Mouse (Mus musculus): ENCODE results near the gene Dyrk1a. TPM values are rescaled to one million over a fixed set of nuclear protein-coding genes. Genes with fewer than 3 reads are reported as not detected.

Gene Dyrk1a
- polyA plus RNA-seq, 1 experiment from 2014 or later = 10.5 TPM

DNA sequence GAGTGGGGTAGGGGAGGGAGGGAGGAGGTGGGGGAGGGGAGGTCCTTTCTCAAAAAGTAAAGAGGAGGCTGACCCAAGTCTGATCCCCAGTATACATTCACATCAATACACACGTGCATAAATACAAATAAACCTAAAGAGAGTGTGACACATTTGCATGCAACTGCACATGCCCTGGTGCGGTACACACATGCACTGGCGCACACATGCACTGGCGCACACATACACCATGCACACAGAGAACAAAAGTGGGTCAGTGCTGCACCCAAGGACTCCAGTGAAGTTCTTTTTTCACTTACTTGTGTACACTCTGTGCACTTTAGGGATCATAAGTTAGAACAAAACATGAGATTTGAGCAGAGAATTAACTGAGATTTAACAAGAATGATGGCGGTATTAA is 31.3 kb downstream of the Dyrk1a start:
- Histone ChIP-seq H3K27ac (replicated peaks) (peak overlapping the region; percentile 42), H3K4me1 (replicated peaks) (peaks cover 59% of the 10 kb centered on the region)

DNA sequence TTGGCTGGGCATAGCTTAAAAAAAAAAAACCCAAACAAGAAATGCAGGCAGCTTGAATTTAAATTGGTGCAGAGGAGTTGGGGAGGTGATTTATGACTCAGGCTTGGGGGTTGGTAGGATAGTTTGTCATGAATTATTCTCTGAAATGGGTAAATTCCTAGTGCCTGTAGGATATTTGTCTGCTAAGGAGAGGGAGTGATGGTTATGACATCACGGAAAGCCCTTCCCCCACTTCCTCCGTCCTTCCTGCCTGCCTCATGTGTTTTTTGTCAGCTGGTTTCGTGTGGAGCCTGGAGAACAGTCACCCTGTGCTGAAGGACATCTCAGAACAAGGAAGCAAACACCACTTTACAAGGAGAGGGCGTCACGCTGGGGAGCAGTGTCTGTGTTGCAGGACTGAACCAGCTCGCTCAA is 31.7 kb downstream of the Dyrk1a start:
- H3K4me2 ChIP-seq = no peak overlapping the region

More for the DNA sequence above, 31.3 kb downstream of the Dyrk1a start:
- Histone ChIP-seq H3K4me3 (no peak overlapping the region), H3K9me3 (no peaks in the 10 kb centered on the region), H3K4me2 (no peak overlapping the region), H3K9ac (no peak overlapping the region), H3K27me3 (no peaks in the 10 kb centered on the region), H3K36me3 (no peaks in the 10 kb centered on the region)
- ATAC-seq (ENCODE audit: low FRiP score, low read depth) = 0 out of 2 replicates have a peak, but pooled peaks have one; percentile 1
- 75% methylated on average over 5 of the region's 5 CpGs for WGBS

DNA sequence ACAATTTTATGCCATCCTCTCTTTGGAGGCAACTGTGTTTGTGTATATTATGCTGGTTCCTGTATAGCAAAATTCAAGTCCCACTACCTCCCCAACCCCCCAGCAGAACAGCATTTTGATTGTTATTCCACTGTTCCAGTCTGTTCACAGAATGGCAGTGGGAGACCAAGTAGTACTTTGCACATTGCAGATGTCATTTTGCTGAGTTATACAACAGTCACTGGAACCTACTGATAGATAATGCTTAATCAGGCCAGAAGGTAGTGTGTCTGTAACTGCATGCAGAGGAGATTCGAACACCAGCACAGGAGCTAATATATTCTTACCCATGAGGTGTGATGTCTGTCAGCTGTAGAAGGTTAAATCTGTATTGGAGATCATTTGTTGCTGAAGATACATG is 32.4 kb downstream of the Dyrk1a start:
- Histone ChIP-seq H3K4me1 (replicated peaks) (peaks cover 59% of the 10 kb centered on the region), H3K4me3 (no peak overlapping the region), H3K4me2 (no peak overlapping the region), H3K9me3 (no peaks in the 10 kb centered on the region), H3K9ac (no peak overlapping the region), H3K36me3 (no peaks in the 10 kb centered on the region), H3K27me3 (no peaks in the 10 kb centered on the region), H3K27ac (replicated peaks) (no peak overlapping the region)
- WGBS = 85% methylated on average over 1 of the region's 1 CpGs
- no peak for ATAC-seq (ENCODE audit: low FRiP score, low read depth)

More for the DNA sequence above, 31.7 kb downstream of the Dyrk1a start:
- Histone ChIP-seq H3K4me1 (replicated peaks) (peaks cover 59% of the 10 kb centered on the region), H3K27me3 (no peaks in the 10 kb centered on the region), H3K36me3 (no peaks in the 10 kb centered on the region), H3K27ac (replicated peaks) (peak overlapping the region; percentile 42), H3K9me3 (no peaks in the 10 kb centered on the region), H3K9ac (no peak overlapping the region), H3K4me3 (no peak overlapping the region)
- 29% methylated on average over 6 of the region's 6 CpGs for WGBS
- no peak for ATAC-seq (ENCODE audit: low FRiP score, low read depth)

DNA sequence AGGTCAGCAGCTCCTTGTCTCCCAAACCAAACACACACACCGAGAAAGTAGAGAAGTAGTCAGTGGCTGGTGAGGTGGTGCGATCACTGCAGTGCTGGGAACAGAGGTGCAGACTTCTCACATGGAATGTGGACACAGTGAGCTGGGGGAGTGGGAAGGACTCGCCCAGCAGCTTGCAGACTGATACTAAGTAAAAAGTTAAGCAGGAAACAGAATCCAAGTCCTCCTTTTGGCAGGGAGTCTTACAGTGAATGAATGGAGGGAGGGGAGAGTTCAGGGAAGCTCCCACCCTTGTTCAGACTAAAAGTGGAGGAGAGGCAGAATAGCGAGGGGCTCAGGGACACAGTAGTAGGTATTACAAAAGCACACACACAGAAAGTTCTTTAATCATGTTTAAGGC is 32.9 kb downstream of the Dyrk1a start:
- Histone ChIP-seq H3K27ac (replicated peaks) (no peak overlapping the region), H3K9ac (no peak overlapping the region), H3K36me3 (no peaks in the 10 kb centered on the region), H3K4me1 (replicated peaks) (peaks cover 63% of the 10 kb centered on the region), H3K4me2 (no peak overlapping the region), H3K9me3 (no peaks in the 10 kb centered on the region), H3K4me3 (no peak overlapping the region), H3K27me3 (no peaks in the 10 kb centered on the region)
- WGBS = 63% methylated on average over 4 of the region's 4 CpGs
- no peak for ATAC-seq (ENCODE audit: low FRiP score, low read depth)

DNA sequence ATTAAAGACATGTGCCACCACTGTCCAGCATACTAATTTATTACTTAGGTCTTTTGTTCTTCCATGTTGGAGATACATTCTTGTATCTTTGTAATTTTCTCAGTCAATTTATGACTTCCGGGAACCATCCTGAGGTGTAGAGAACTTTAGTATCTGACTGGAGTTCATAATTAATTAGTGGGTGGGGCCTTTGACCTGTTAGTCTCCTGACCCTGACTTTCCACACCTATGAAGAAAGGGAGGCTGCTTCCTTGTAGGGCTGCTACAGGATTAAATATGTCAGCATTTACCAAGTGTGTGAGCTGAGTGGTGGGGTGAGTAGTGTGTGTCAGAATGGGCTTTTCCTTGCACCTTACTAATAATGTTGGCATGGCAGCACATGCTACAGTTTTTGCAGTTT is 36.4 kb downstream of the Dyrk1a start:
- H3K27ac ChIP-seq (replicated peaks) = no peak overlapping the region
- WGBS = 80% methylated on average over 1 of the region's 1 CpGs
- no peak overlapping the region for H3K4me3 ChIP-seq
- peaks cover 34% of the 10 kb centered on the region for H3K4me1 ChIP-seq (replicated peaks)
- no peaks in the 10 kb centered on the region for H3K27me3 ChIP-seq
- no peaks in the 10 kb centered on the region for H3K36me3 ChIP-seq
- H3K4me2 ChIP-seq = no peak overlapping the region
- no peak overlapping the region for H3K9ac ChIP-seq
- ATAC-seq (ENCODE audit: low FRiP score, low read depth) = no peak
- no peaks in the 10 kb centered on the region for H3K9me3 ChIP-seq

DNA sequence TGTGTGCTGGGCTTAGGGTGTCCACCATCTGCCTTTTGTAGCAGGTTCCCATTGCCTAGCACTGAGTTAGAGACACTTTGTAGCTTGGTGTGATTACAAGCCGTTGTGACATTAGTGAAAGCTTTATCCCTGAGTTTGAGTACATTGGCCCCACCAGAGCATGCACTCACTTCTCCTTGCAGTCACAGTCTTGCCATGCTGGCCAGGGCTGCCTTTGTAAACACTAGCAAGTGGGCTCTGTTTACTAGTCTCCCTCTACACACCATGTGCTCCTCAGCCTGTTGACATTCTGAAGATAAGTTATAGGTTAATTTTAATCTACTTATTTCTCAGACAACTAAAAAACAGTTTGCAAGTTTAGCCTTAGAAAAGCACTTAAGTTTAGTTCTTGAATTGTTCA is 37.7 kb downstream of the Dyrk1a start:
- Histone ChIP-seq H3K4me2 (no peak overlapping the region), H3K9ac (no peak overlapping the region), H3K9me3 (no peaks in the 10 kb centered on the region), H3K4me3 (no peak overlapping the region), H3K4me1 (replicated peaks) (peaks cover 23% of the 10 kb centered on the region), H3K36me3 (no peaks in the 10 kb centered on the region), H3K27me3 (no peaks in the 10 kb centered on the region), H3K27ac (replicated peaks) (no peak overlapping the region)
- WGBS = 81% methylated on average over 1 of the region's 1 CpGs
- ATAC-seq (ENCODE audit: low FRiP score, low read depth) = no peak

DNA sequence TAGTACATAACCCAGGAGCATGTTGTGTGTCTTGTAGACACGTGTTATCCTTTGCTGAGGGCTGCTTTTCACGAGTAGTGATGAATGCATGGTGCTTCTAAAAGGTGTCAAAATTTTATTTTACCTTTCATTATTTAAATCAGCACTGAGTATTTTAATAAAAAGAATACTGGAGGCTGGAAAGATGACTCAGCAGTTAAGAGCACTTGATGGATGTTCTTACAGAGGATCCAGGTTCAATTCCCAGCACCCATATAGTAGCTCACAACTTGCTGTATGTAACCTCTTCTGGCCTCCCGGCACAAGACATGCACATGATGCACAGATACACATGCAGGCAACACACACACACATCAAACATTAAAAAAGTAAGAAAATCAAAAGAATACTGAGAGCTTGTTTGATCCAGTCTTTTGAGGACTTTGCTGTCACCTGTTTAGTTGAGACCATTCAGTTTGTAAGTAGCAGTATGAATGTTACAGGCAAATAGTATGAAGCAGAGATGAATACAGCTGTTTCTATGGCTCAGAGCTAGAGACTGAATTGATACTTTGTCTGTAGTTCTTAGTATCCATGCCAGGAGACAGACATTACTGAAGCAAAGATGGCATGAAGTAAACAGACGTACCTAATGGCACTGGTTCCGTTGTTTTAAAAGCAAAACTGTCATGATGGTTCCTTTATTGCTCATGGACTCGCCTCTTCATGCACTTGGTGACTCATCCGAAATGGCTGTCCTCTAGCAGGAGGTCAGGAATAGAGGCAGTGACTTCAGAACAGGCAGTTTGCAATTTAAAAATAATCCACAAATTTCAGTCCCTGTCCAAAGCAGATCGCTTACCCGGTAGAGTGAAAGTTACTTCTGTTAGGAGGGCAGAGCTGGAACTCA is 39.1 kb downstream of the Dyrk1a start:
- H3K27me3 ChIP-seq = no peaks in the 10 kb centered on the region
- peaks cover 16% of the 10 kb centered on the region for H3K4me1 ChIP-seq (replicated peaks)
- H3K4me3 ChIP-seq = no peak overlapping the region
- 89% methylated on average over 9 of the region's 9 CpGs for WGBS
- H3K9me3 ChIP-seq = no peaks in the 10 kb centered on the region
- no peak overlapping the region for H3K9ac ChIP-seq
- H3K4me2 ChIP-seq = no peak overlapping the region
- H3K36me3 ChIP-seq = no peaks in the 10 kb centered on the region
- no peak for ATAC-seq (ENCODE audit: low FRiP score, low read depth)
- no peak overlapping the region for H3K27ac ChIP-seq (replicated peaks)

DNA sequence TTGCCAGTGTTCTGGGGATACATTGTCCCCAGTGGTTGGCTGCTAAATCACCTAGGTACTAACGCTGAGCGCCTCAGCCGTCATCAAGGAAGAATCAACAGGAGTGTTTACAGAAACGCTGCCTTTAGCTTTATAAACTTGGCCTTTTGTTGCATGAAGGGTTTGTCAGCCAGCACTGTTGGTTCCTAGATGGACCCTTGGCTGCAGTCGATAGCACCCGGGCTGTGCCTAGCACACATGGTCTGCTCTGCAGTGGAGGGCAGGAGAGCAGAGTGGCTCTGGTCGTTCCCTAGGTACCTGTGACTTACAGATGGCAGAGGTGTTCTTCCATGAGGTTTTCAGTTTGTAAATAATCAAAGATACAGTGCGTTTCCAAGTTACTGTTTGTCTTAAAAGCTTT is 42.8 kb downstream of the Dyrk1a start:
- Histone ChIP-seq H3K27me3 (no peaks in the 10 kb centered on the region), H3K4me2 (no peak overlapping the region), H3K4me1 (replicated peaks) (peaks cover 10% of the 10 kb centered on the region), H3K27ac (replicated peaks) (no peak overlapping the region), H3K9me3 (no peaks in the 10 kb centered on the region), H3K9ac (no peak overlapping the region), H3K4me3 (no peak overlapping the region), H3K36me3 (no peaks in the 10 kb centered on the region)
- no peak for ATAC-seq (ENCODE audit: low FRiP score, low read depth)
- 69% methylated on average over 8 of the region's 8 CpGs for WGBS

DNA sequence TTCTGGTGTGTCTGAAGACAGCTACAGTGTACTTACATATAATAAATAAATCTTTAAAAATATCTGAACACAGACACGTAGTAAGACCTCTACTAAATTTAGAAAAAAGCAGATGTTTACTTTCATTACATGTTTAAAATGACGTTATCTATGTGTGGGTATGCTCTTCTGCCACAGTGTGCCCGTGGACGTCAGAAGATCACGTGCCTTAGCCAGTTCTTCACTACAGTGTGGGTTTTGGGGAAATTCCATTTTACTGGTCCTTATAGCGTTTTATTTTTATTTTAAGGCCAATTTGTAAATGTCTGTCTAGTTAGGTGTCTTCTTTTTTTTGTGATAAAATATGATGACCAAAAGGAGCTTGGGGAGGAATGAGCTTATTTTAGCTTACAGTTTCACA is 47.4 kb downstream of the Dyrk1a start:
- Histone ChIP-seq H3K27me3 (no peaks in the 10 kb centered on the region), H3K4me3 (no peak overlapping the region), H3K4me2 (no peak overlapping the region), H3K36me3 (no peaks in the 10 kb centered on the region), H3K4me1 (replicated peaks) (peaks cover 23% of the 10 kb centered on the region), H3K9ac (no peak overlapping the region), H3K9me3 (no peaks in the 10 kb centered on the region), H3K27ac (replicated peaks) (no peak overlapping the region)
- WGBS = 94% methylated on average over 6 of the region's 6 CpGs
- no peak for ATAC-seq (ENCODE audit: low FRiP score, low read depth)

DNA sequence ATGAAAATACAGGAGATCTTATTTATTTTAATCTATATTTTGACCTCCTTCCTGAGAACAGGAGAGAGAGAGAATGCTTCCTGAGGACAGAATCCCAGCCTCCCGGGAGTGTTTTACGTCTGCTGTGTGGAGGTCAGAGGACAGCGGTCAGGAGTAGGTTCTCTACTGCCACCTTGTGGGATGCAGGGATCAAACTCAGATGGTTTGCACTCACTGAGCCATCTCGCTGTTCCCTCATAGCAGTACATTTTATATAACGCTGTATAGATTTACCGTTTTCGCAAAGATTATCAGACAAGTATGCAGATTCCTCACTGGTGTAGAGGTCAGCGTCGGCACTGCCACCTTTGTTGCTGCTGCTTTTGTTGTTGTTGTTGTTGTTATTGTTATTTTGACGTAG is 48.7 kb downstream of the Dyrk1a start:
- 52% methylated on average over 10 of the region's 10 CpGs for WGBS
- no peak for ATAC-seq (ENCODE audit: low FRiP score, low read depth)

DNA sequence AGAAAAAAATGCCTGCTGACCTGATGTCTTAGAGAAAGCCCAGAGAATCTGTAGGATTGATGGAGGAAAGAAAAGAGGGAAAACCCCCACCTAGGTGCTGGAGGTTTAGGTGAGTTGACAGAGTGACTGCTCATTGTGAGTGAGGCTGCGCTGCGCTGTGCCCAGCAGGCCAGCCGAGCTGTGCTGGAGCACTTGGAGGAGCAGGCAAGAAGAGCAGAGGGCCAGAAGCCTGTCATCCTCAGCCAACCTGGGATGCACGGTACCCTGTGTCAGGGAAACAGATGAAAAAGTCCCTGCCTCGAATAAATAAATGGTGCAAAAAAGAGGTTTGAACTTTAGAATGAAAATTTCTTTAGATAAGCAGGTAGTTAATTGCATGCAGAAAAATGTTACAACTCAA is 49.5 kb downstream of the Dyrk1a start:
- Histone ChIP-seq H3K4me2 (no peak overlapping the region), H3K4me1 (replicated peaks) (peaks cover 17% of the 10 kb centered on the region), H3K27ac (replicated peaks) (no peak overlapping the region), H3K27me3 (no peaks in the 10 kb centered on the region), H3K9ac (no peak overlapping the region), H3K4me3 (no peak overlapping the region), H3K36me3 (no peaks in the 10 kb centered on the region), H3K9me3 (no peaks in the 10 kb centered on the region)
- no peak for ATAC-seq (ENCODE audit: low FRiP score, low read depth)
- WGBS = 89% methylated on average over 5 of the region's 5 CpGs

More for the DNA sequence above, 48.7 kb downstream of the Dyrk1a start:
- H3K27me3 ChIP-seq = no peaks in the 10 kb centered on the region
- H3K4me1 ChIP-seq (replicated peaks) = peaks cover 22% of the 10 kb centered on the region
- H3K36me3 ChIP-seq = no peaks in the 10 kb centered on the region
- H3K9ac ChIP-seq = no peak overlapping the region
- H3K9me3 ChIP-seq = no peaks in the 10 kb centered on the region
- no peak overlapping the region for H3K27ac ChIP-seq (replicated peaks)
- H3K4me3 ChIP-seq = no peak overlapping the region
- H3K4me2 ChIP-seq = no peak overlapping the region

DNA sequence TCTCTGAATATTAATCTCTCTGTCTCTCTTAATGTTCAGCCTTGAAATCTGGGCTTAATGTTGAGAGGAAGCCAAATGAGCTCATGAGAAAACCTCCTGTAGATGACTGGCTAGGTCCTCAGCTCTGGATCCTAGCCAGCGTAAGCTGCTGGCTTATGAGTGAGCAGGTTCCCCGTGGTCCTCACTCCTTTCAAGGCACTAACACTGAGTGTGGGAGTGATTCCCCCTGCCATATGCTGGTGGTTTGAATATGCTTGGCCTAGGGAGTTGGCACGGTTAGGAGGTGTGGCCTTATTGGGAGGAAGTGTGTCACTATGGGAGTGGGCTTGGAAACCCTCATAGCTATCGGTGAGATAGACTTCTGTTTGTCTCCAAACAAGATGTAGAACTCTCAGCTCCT is 55.1 kb downstream of the Dyrk1a start:
- no peaks in the 10 kb centered on the region for H3K27me3 ChIP-seq
- no peaks in the 10 kb centered on the region for H3K9me3 ChIP-seq
- no peak overlapping the region for H3K9ac ChIP-seq
- peak; percentile 35; the same call in 1 of the 2 replicates for ATAC-seq (ENCODE audit: low FRiP score, low read depth)
- H3K4me1 ChIP-seq (replicated peaks) = peaks cover 34% of the 10 kb centered on the region
- H3K27ac ChIP-seq (replicated peaks) = no peak overlapping the region; the same call in 1 of the 2 replicates
- WGBS = 67% methylated on average over 4 of the region's 4 CpGs
- no peak overlapping the region for H3K4me2 ChIP-seq
- no peak overlapping the region for H3K4me3 ChIP-seq
- no peaks in the 10 kb centered on the region for H3K36me3 ChIP-seq

Data from hindbrain, embryonic 15.5 days (tissue).